Mouse (Mus musculus) midbrain, embryonic 13.5 days (tissue): ENCODE measurements around the gene Ppard. TPM values are rescaled to one million over a fixed set of nuclear protein-coding genes. Genes with fewer than 3 reads are reported as not detected.

Experiments used
- ATAC-seq: fragments of 200-750 bp; cut with Nextera tagmentation; 2 replicates; pipeline ENCODE4 v1.8.0; 2017; ENCODE audit warnings: mild to moderate bottlenecking, moderate TSS enrichment, moderate library complexity
- H3K27ac ChIP-seq: fragments of 300-500 bp; sonication (generic); 2 replicates; pipeline ENCODE4 v1.5.1; 2015; ENCODE audit warnings: inconsistent platforms, mild to moderate bottlenecking, moderate library complexity
- H3K27me3 ChIP-seq: fragments of 300-500 bp; sonication (generic); 2 replicates; pipeline ENCODE4 v1.6.1; 2015; ENCODE audit warnings: mild to moderate bottlenecking, inconsistent platforms
- H3K36me3 ChIP-seq: fragments of 300-500 bp; sonication (generic); 2 replicates; pipeline ENCODE4 v1.6.1; 2015; ENCODE audit warnings: mild to moderate bottlenecking, inconsistent platforms
- H3K4me1 ChIP-seq: fragments of 300-500 bp; sonication (generic); replicated peaks from 2 replicates; pipeline ENCODE4 v1.6.1; 2015; ENCODE audit warnings: inconsistent platforms
- H3K4me2 ChIP-seq: fragments of 300-500 bp; sonication (generic); replicated peaks from 2 replicates; pipeline ENCODE4 v1.6.1; 2015; ENCODE audit warnings: moderate library complexity, mild to moderate bottlenecking, inconsistent platforms
- H3K4me3 ChIP-seq: fragments of 300-500 bp; sonication (generic); replicated peaks from 2 replicates; pipeline ENCODE4 v1.5.1; 2015; ENCODE audit warnings: mild to moderate bottlenecking, inconsistent platforms
- H3K9ac ChIP-seq: fragments of 300-500 bp; sonication (generic); replicated peaks from 2 replicates; pipeline ENCODE4 v1.6.1; 2015; ENCODE audit warnings: mild to moderate bottlenecking, inconsistent platforms
- H3K9me3 ChIP-seq: fragments of 300-500 bp; sonication (generic); 2 replicates; pipeline ENCODE4 v1.6.1; 2016; ENCODE audit warnings: mild to moderate bottlenecking, inconsistent platforms
- WGBS: fragments of 180-500 bp; shearing (Covaris S2); methylation state at CpG from one replicate; pipeline ENCODE4 v1.1.7; 2015; 5-methylcytosine and 5-hydroxymethylcytosine counted together
- polyA plus RNA-seq: library from polyadenylated mRNA; unstranded; fragments of >200 nt; fragmentation: Nextera tagmentation; extraction: Ambion mirVana; gene quantifications from 2 replicates; pipeline ENCODE4 v1.2.1, GENCODE M21; 2015

Ppard gene
- polyA plus RNA-seq, 1 experiment from 2014 or later = 1.4 TPM

DNA sequence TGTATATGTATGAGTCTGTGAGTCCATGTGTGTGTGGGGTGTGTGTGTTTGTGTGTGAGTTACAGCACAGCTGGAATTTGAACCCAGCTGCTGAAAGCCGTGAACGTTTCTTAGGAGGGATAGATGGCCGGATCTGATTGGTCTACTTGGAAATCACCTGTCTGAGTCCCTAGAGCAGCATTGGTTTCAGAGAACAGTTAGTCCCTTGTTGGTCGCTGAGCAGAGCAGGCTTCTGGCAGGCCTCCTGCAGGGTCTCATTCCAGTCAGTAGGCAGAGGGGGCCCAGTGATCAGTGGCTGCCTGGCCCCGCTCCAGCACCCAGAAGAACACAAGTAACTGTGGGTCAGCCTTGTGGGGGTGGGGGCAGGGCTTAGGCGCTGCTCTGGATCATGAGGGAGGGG is 12.2 kb downstream of the Ppard start:
- Histone ChIP-seq H3K9ac (no peak overlapping the region), H3K4me2 (no peak overlapping the region), H3K27ac (no peak overlapping the region), H3K4me1 (peaks cover 18% of the 10 kb centered on the region), H3K4me3 (no peak overlapping the region), H3K27me3 (no peaks in the 10 kb centered on the region), H3K9me3 (no peaks in the 10 kb centered on the region), H3K36me3 (no peaks in the 10 kb centered on the region)
- peak; percentile 73; the same call in 1 of the 2 replicates for ATAC-seq
- WGBS = 31% methylated on average over 6 of the region's 6 CpGs

GRCm38 (mm10) chr17:28246640-28247039 is 14.1 kb downstream of the Ppard start:
- no peak overlapping the region for H3K27ac ChIP-seq
- no peak overlapping the region for H3K4me2 ChIP-seq
- H3K36me3 ChIP-seq = no peaks in the 10 kb centered on the region
- no peak overlapping the region for H3K4me3 ChIP-seq
- H3K4me1 ChIP-seq = peaks cover 18% of the 10 kb centered on the region
- no peaks in the 10 kb centered on the region for H3K27me3 ChIP-seq
- H3K9ac ChIP-seq = no peak overlapping the region
- WGBS = 85% methylated on average over 11 of the region's 11 CpGs
- no peak for ATAC-seq
- no peaks in the 10 kb centered on the region for H3K9me3 ChIP-seq

DNA sequence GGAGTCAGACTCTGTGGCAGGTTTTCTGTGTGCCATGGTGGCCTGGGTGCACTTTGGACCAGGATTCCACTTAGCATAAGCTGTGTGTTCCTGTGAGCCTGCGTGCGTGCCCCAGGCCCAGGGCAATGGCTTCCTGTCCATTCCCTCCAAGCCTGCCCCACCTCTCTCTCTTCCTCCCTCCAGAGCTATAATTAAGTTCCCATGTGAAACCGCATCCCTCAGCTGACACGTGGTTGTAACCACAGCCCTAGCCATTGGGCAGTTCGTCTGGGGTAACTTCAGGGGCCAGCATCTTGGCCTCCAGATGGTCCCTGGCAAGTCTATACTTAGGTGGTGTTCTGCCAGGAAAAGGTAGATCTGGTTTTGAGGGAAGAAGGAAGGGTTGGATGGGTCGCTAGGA is 15.1 kb downstream of the Ppard start:
- 72% methylated on average over 6 of the region's 6 CpGs for WGBS
- H3K36me3 ChIP-seq = no peaks in the 10 kb centered on the region
- ATAC-seq = no peak
- no peak overlapping the region for H3K9ac ChIP-seq
- H3K9me3 ChIP-seq = no peaks in the 10 kb centered on the region
- no peak overlapping the region for H3K27ac ChIP-seq
- peaks cover 18% of the 10 kb centered on the region for H3K4me1 ChIP-seq
- no peak overlapping the region for H3K4me2 ChIP-seq
- H3K27me3 ChIP-seq = no peaks in the 10 kb centered on the region
- H3K4me3 ChIP-seq = no peak overlapping the region

GRCm38 (mm10) chr17:28249062-28249461 is 16.6 kb downstream of the Ppard start:
- Histone ChIP-seq H3K27ac (no peak overlapping the region), H3K36me3 (no peaks in the 10 kb centered on the region), H3K9ac (no peak overlapping the region), H3K4me2 (no peak overlapping the region), H3K4me3 (no peak overlapping the region), H3K9me3 (no peaks in the 10 kb centered on the region), H3K4me1 (peaks cover 18% of the 10 kb centered on the region), H3K27me3 (no peaks in the 10 kb centered on the region)
- ATAC-seq = no peak
- 81% methylated on average over 12 of the region's 12 CpGs for WGBS

- Histone ChIP-seq H3K4me1 (peaks cover 17% of the 10 kb centered on the region), H3K9ac (no peak overlapping the region), H3K4me3 (no peak overlapping the region), H3K36me3 (no peaks in the 10 kb centered on the region), H3K27ac (no peak overlapping the region), H3K4me2 (no peak overlapping the region), H3K9me3 (no peaks in the 10 kb centered on the region), H3K27me3 (no peaks in the 10 kb centered on the region)
- 89% methylated on average over 12 of the region's 12 CpGs for WGBS
- ATAC-seq = no peak
Measured at GRCm38 (mm10) chr17:28251579-28252280, 19.2 kb downstream of the Ppard start.

GRCm38 (mm10) chr17:28252281-28252648 is 19.8 kb downstream of the Ppard start:
- Histone ChIP-seq H3K9ac (no peak overlapping the region), H3K4me3 (no peak overlapping the region), H3K27ac (no peak overlapping the region), H3K9me3 (no peaks in the 10 kb centered on the region), H3K36me3 (no peaks in the 10 kb centered on the region), H3K27me3 (no peaks in the 10 kb centered on the region), H3K4me1 (peaks cover 22% of the 10 kb centered on the region), H3K4me2 (no peak overlapping the region)
- WGBS = 86% methylated on average over 5 of the region's 5 CpGs
- no peak for ATAC-seq

GRCm38 (mm10) chr17:28253216-28253615 is 20.7 kb downstream of the Ppard start:
- Histone ChIP-seq H3K27me3 (no peaks in the 10 kb centered on the region), H3K4me3 (no peak overlapping the region), H3K36me3 (no peaks in the 10 kb centered on the region), H3K27ac (no peak overlapping the region), H3K4me1 (peaks cover 18% of the 10 kb centered on the region), H3K9me3 (no peaks in the 10 kb centered on the region), H3K4me2 (no peak overlapping the region), H3K9ac (no peak overlapping the region)
- WGBS = 76% methylated on average over 7 of the region's 7 CpGs
- no peak for ATAC-seq

GRCm38 (mm10) chr17:28254804-28255203 is 22.3 kb downstream of the Ppard start:
- no peak overlapping the region for H3K4me2 ChIP-seq
- H3K4me3 ChIP-seq = no peak overlapping the region
- peak overlapping the region; percentile 40; the same call in 1 of the 2 replicates for H3K27ac ChIP-seq
- H3K4me1 ChIP-seq = peaks cover 18% of the 10 kb centered on the region
- 76% methylated on average over 4 of the region's 4 CpGs for whole genome bisulfite sequencing
- no peak for ATAC-seq
- no peaks in the 10 kb centered on the region for H3K36me3 ChIP-seq
- no peak overlapping the region for H3K9ac ChIP-seq
- H3K9me3 ChIP-seq = no peaks in the 10 kb centered on the region
- no peaks in the 10 kb centered on the region for H3K27me3 ChIP-seq

GRCm38 (mm10) chr17:28255651-28256050 is 23.2 kb downstream of the Ppard start:
- Histone ChIP-seq H3K36me3 (no peaks in the 10 kb centered on the region), H3K27ac (peak overlapping the region; percentile 40), H3K9ac (no peak overlapping the region), H3K4me1 (peaks cover 18% of the 10 kb centered on the region), H3K4me3 (no peak overlapping the region), H3K4me2 (no peak overlapping the region), H3K27me3 (no peaks in the 10 kb centered on the region), H3K9me3 (no peaks in the 10 kb centered on the region)
- ATAC-seq = no peak
- WGBS = 46% methylated on average over 5 of the region's 5 CpGs

DNA sequence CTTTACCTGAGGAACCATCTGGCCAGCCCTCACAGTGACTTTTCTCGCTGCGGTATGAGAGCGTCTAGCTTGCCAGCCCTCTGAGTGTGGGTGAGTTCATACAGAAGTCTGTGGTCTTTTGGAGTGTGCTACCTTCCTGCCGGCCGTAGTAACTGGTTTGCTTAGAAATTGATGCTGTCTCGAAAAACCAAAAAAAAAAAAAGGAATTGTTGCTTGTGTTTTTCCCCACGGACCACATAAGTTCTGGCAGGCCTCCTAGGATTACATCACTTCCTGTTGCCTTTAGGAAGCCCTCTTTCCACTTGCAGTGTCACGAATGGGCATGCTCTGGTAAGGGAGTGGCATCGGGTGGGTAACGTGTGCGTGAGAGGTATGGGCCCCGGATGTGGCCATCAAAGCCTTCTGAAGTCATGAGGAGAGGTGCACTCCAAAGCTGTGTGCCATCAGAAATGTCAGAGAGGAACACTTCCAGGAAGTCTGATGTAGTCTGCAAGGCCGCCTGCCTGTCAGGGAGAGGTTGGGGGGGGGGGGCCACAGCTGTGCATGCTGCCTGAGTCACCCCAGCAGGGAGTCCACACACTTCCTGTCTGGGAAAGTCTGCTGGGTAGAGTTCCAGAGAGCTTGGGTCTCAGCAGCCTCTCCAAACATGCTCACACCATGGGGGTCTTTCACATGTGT is 24.3 kb downstream of the Ppard start:
- Histone ChIP-seq H3K9me3 (no peaks in the 10 kb centered on the region), H3K36me3 (no peaks in the 10 kb centered on the region), H3K4me2 (no peak overlapping the region), H3K4me3 (no peak overlapping the region), H3K27ac (no peak overlapping the region), H3K9ac (no peak overlapping the region), H3K27me3 (no peaks in the 10 kb centered on the region), H3K4me1 (peaks cover 18% of the 10 kb centered on the region)
- WGBS = 84% methylated on average over 13 of the region's 13 CpGs
- no peak for ATAC-seq

- Histone ChIP-seq H3K27me3 (no peaks in the 10 kb centered on the region), H3K27ac (no peak overlapping the region), H3K4me2 (no peak overlapping the region), H3K4me1 (peaks cover 18% of the 10 kb centered on the region), H3K9ac (no peak overlapping the region), H3K9me3 (no peaks in the 10 kb centered on the region), H3K36me3 (no peaks in the 10 kb centered on the region), H3K4me3 (no peak overlapping the region)
- no peak for ATAC-seq
- WGBS = 88% methylated on average over 9 of the region's 9 CpGs
Measured at GRCm38 (mm10) chr17:28258325-28258724, 25.8 kb downstream of the Ppard start.

DNA sequence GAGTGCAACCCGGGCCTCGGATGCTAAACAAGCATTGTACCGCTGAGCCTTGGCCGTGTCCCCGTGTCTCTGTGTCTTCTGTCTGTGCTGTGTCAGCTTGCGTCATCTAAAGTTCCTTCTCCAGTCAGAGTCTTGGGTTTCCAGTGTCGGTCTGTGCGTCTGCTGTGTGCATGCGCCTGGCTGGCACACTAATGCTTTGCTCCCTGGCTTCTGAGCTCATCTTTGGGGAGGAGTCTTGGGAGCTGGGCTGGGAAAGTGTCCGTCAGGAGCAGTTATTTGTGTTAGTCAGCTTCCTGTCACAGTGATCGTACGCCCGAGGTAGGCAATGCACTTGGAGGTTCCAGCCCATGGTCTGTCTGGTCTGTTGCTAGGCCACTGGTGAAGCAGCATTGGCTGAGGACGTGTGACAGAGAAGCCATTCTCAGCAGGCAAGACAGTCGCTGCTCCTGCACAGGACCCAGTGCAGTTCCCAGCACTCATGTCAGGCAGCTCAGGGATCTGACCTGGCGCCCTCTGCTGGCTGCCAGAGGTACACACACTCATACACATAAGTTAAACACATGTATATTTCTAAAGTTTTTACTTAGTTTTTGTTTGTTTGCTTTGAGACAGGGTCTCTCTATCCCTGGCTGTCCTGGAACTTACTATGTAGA is 27.5 kb downstream of the Ppard start:
- Histone ChIP-seq H3K36me3 (no peaks in the 10 kb centered on the region), H3K9ac (no peak overlapping the region), H3K4me1 (peaks cover 21% of the 10 kb centered on the region), H3K4me2 (no peak overlapping the region), H3K4me3 (no peak overlapping the region), H3K27me3 (no peaks in the 10 kb centered on the region), H3K9me3 (no peaks in the 10 kb centered on the region), H3K27ac (no peak overlapping the region)
- ATAC-seq = no peak
- WGBS = 78% methylated on average over 16 of the region's 16 CpGs
